Mouse (Mus musculus) lung, postnatal 36 days (tissue): ENCODE measurements at regions not wholly inside any gene's neighbourhood (a gene's known extent, or its start where the extent isn't known, plus 50 kb on each side); places are given as distances from the start of the nearest gene placed in this dataset.
A peak's percentile ranks its signal among the peaks of the same experiment; 100 is the strongest.

Source experiments
- DNase-seq: peaks from one replicate; pipeline ENCODE4 v3.0.0; 2022; ENCODE audit warnings: mixed read lengths

- no peak for DNase-seq
Measured at GRCm38 (mm10) chr12:17601245-17602023, 56.8 kb downstream of the Odc1 start.

GRCm38 (mm10) chr12:17603576-17603975 lies 59.0 kb downstream of the Odc1 start:
- DNase-seq = no peak

GRCm38 (mm10) chr12:17610384-17610783 lies 65.8 kb downstream of the Odc1 start:
- no peak for DNase-seq

- no peak for DNase-seq
Measured at GRCm38 (mm10) chr12:17611988-17612387, 67.4 kb downstream of the Odc1 start.

- no peak for DNase-seq
Measured at GRCm38 (mm10) chr12:17618300-17618699, 72.4 kb upstream of the Hpcal1 start.

- DNase-seq = no peak
Measured at GRCm38 (mm10) chr12:17620226-17620625, 70.4 kb upstream of the Hpcal1 start.

- no peak for DNase-seq
Measured at GRCm38 (mm10) chr12:17621487-17621888, 69.2 kb upstream of the Hpcal1 start.

GRCm38 (mm10) chr12:17622509-17623005 lies 68.1 kb upstream of the Hpcal1 start:
- DNase-seq = no peak

- no peak for DNase-seq
Measured at GRCm38 (mm10) chr12:17626043-17626442, 64.6 kb upstream of the Hpcal1 start.

GRCm38 (mm10) chr12:17631161-17631560 lies 59.5 kb upstream of the Hpcal1 start:
- DNase-seq = no peak

GRCm38 (mm10) chr12:17636146-17636545 lies 54.5 kb upstream of the Hpcal1 start:
- no peak for DNase-seq

GRCm38 (mm10) chr12:17636590-17636989 lies 54.1 kb upstream of the Hpcal1 start:
- DNase-seq = peak; percentile 13
